Mouse (Mus musculus): Measurements from ENCODE around the gene Dnah17. TPM values are rescaled to one million over a fixed set of nuclear protein-coding genes. Genes with fewer than 3 reads are reported as not detected.

The Dnah17 gene
- total and polyA plus RNA-seq, 2 experiments from 2014 or later, result 0.16 TPM; not detected in 1

- Histone ChIP-seq H3K4me2 (ENCODE audit: low read depth, low read length) (no peak overlapping the region), H3K9ac (replicated peaks; ENCODE audit: low read length) (no peak overlapping the region), H3K27ac (no peak overlapping the region), H3K36me3 (ENCODE audit: insufficient read depth, low read length) (no peaks in the 10 kb centered on the region), H3K4me1 (ENCODE audit: insufficient read depth, low read length) (peaks cover 24% of the 10 kb centered on the region), H3K27me3 (ENCODE audit: insufficient read depth, low read length) (no peaks in the 10 kb centered on the region), H3K4me3 (ENCODE audit: low read length) (no peak overlapping the region), H3K9me3 (ENCODE audit: low read length) (no peaks in the 10 kb centered on the region)
- no peak for TF ChIP-seq CTCF (IDR thresholded peaks at IDR 0.05; ENCODE audit: low read depth)
- no peak for ATAC-seq
- no peak for DNase-seq (ENCODE audit: low spot score)
- WGBS, result 76% methylated on average over 11 of the region's 11 CpGs
These were observed 157.5 kb downstream of the Dnah17 start for GRCm38 (mm10) chr11:117972656-117973558.

Small RNAs within 50 kb of the gene (microRNA-seq; reads per million reads assigned to microRNA genes)
- 0 to 0.35 reads per million in 2 experiments for gene Mir6933

Other genes with a start within 250 kb of the Dnah17 start
- gene Socs3, start 160.6 kb downstream of the Dnah17 start, total RNA-seq (2014; rRNA removed), result 12.3 and 12.4 TPM in 2 replicates
- gene Socs3, start 160.6 kb downstream of the Dnah17 start, polyA plus RNA-seq (2015; fragmentation: Nextera tagmentation; extraction: Ambion mirVana), result 6.0 and 7.0 TPM in 2 replicates
- 72.7 and 85.0 TPM in 2 replicates for gene Pgs1, start 144.3 kb downstream of the Dnah17 start, total RNA-seq (2014; rRNA removed)
- 57.2 and 58.3 TPM in 2 replicates for gene Pgs1, start 144.3 kb downstream of the Dnah17 start, polyA plus RNA-seq (2015; fragmentation: Nextera tagmentation; extraction: Ambion mirVana)
- 42.9 and 48.3 TPM in 2 replicates for gene Cyth1, start 118.0 kb upstream of the Dnah17 start, total RNA-seq (2014; rRNA removed)
- 15.7 and 19.5 TPM in 2 replicates for gene Cyth1, start 118.0 kb upstream of the Dnah17 start, polyA plus RNA-seq (2015; fragmentation: Nextera tagmentation; extraction: Ambion mirVana)
- gene Usp36, start 159.6 kb upstream of the Dnah17 start, total RNA-seq (2014; rRNA removed), result 19.7 and 20.6 TPM in 2 replicates
- 12.6 and 12.8 TPM in 2 replicates for gene Usp36, start 159.6 kb upstream of the Dnah17 start, polyA plus RNA-seq (2015; fragmentation: Nextera tagmentation; extraction: Ambion mirVana)
- 0.31 and 1.2 TPM in 2 replicates for gene Cep295nl, start 211.9 kb upstream of the Dnah17 start, total RNA-seq (2014; rRNA removed)
- gene Cep295nl, start 211.9 kb upstream of the Dnah17 start, polyA plus RNA-seq (2015; fragmentation: Nextera tagmentation; extraction: Ambion mirVana), result 0.20 and 0.47 TPM in 2 replicates
- gene Timp2, start 225.1 kb upstream of the Dnah17 start, total RNA-seq (2014; rRNA removed), result 164 and 170 TPM in 2 replicates
- gene Timp2, start 225.1 kb upstream of the Dnah17 start, polyA plus RNA-seq (2015; fragmentation: Nextera tagmentation; extraction: Ambion mirVana), result 102 and 118 TPM in 2 replicates

Data from hindbrain, postnatal 0 days (tissue).